Mouse (Mus musculus) C2C12 (cell line): ENCODE data around the gene Apoc1.

Experiments
- CTCF ChIP-seq: IDR thresholded peaks from one replicate; pipeline ENCODE4 v1.5.1; 2011; ENCODE audit not compliant: control insufficient read depth, insufficient read depth, insufficient read length
- FOSL1 ChIP-seq: IDR thresholded peaks from one replicate; pipeline ENCODE4 v1.8.0; 2011; ENCODE audit warnings: mild to moderate bottlenecking, low read length; ENCODE audit not compliant: poor library complexity, insufficient read depth, severe bottlenecking
- MAX ChIP-seq: IDR thresholded peaks from one replicate; pipeline ENCODE4 v1.6.1; 2011; ENCODE audit warnings: mild to moderate bottlenecking, control low read depth
- MYOD1 ChIP-seq: IDR thresholded peaks from one replicate; pipeline ENCODE4 v1.6.1; 2011; ENCODE audit warnings: low read depth; ENCODE audit not compliant: control insufficient read depth, insufficient read length
- MYOG ChIP-seq: IDR thresholded peaks from one replicate; pipeline ENCODE4 v1.6.1; 2011; ENCODE audit not compliant: control insufficient read depth, insufficient read length; ENCODE audit errors: extremely low read depth
- USF1 ChIP-seq: IDR thresholded peaks from one replicate; pipeline ENCODE4 v1.6.1; 2011; ENCODE audit warnings: low read depth, mild to moderate bottlenecking, control low read depth, moderate library complexity

- no peak for TF ChIP-seq CTCF
- TF ChIP-seq MAX, result no peak
- TF ChIP-seq MYOG, result no peak
- TF ChIP-seq MYOD1, result no peak
- no peak for TF ChIP-seq USF1
- TF ChIP-seq FOSL1, result no peak
Observed at GRCm38 (mm10) chr7:19717346-19717745, 24.9 kb upstream of the Apoc1 start.
